Mouse (Mus musculus) cerebellum, postnatal 25 days (tissue): ENCODE results near the gene Rtp4.

Experiments used
- DNase-seq, 2 experiments: peaks; one replicate each; pipeline ENCODE4 v3.0.0; 2021; ENCODE audit warnings: mixed read lengths in 2 of 2

The Rtp4 gene

DNA sequence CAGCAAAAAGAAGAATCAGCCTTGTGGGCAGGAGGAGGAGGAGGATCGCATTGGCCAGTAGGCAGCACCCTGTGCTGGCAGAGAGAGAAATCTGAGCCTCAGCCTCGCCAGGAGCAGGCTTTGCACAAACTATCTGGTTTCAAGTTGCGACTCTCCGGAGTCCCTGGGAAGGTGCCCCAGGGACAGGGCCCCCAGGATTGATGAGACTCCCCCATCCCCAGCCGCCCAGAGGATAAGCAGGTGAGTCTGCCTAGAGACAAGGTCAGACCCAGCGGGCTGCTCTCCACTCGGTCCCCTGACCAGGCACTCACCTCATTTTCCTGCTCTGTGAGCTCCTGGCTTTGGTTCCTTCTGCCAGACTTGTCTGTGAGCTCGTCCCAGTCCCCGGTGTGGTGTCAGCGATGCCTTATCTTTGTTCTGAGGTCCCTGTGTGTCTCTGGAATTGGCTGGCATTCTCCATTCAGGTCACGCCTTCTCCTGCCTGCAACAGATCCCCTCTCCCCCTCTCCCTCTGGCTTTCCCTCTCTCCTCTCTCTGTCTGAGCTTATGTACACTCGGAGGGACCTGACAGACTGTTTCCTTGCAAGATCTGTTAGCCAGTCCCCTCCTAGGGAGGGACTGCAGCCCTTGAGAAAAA lies at the start of gene Rtp4, which contains the start of gene Masp1:
Gene Rtp4 (plus strand): TSS at position 57 of the 637 bp plus-strand sequence.
Gene Masp1 (minus strand): TSS at position 581 of the 637 bp plus-strand sequence.
- DNase-seq, result peak; percentile 39 to 44

- DNase-seq, result no peak
These were observed 48.5 kb upstream of the Rtp4 start for GRCm38 (mm10) chr16:23471551-23471950.

DNA sequence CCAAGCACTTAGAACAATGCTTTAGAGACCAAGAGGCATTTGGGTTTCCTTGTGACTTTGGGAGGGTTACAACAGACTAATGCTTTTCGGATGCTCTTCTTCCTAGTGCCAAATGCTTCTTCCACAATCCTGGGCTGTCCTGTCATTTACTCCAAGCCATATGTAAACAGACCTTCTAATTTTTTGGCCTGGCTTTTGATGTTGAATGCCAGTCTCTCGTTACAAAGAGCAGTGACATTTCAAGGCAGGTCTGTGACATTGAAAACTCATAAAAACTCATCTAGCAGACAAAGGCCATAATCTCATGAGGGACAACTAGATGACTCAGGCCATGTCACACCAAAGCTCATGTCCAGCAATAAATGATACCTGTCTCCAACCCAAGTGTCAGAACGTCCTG lies 48.0 kb upstream of the Rtp4 start:
- DNase-seq, result no peak

DNA sequence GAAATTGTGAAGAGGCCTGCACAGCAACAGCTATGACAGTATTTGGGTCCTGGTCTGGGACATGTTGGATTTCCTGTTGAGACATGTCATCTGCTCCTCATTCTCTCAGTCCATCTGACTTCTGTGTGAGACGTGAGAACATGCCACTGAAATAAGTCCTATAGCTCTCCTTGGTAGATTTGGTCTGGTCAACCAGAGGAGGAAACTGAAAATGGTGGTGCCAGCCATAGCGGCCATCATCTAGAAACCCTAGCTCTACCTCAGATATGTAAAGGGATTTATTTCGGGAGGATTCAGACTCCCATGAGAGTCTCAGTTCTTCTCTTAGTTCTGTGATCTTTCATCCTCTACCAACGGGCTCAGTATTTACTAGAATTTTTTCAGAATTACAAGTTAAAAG lies 44.4 kb upstream of the Rtp4 start:
- no peak for DNase-seq

- DNase-seq, result no peak
These were observed 43.5 kb upstream of the Rtp4 start for GRCm38 (mm10) chr16:23476598-23476997.

GRCm38 (mm10) chr16:23479872-23480603 lies 40.1 kb upstream of the Rtp4 start:
- DNase-seq, result no peak

- DNase-seq, result no peak
These were observed 37.9 kb upstream of the Rtp4 start for GRCm38 (mm10) chr16:23482218-23482617.

DNA sequence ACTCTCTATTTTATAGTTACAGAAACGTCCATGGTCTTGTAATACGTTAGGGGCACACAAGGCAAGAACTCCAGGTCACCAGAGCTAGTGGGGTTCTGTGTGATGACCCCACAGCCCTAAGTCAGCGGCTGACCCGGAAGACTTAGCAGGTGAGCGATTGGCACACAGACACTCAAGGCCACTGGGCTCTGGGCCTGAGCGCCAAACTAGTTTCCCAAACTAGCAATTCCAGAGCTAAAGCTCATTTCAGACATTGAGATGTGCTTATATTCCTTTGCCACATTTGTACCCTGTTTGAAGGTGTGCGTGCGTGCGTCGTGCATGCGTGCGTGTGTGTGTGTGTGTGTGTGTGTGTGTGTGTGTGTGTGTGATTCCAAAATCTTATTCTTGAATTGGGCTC lies 37.2 kb upstream of the Rtp4 start:
- DNase-seq, result no peak

DNA sequence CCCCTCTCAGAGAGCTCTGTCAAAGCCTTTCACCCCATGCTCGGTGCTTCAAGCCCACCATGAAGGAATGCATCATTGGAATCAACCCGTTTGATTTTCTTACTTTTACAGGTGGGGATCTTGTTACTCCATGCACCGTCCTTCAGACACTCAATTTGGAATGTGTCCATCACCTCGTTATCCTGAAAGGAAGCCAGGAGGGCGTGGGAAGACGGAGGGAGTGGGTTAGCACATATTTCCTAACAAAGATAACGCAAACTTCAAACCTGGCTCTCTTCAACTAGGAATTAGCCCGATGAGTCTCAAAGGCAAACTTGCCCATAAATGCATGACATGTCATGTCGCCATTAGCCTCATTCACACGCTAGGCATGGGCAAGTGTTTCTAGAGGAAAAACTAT lies 36.8 kb upstream of the Rtp4 start:
- DNase-seq, result no peak

GRCm38 (mm10) chr16:23492783-23493182 lies 27.3 kb upstream of the Rtp4 start:
- DNase-seq, result no peak

DNA sequence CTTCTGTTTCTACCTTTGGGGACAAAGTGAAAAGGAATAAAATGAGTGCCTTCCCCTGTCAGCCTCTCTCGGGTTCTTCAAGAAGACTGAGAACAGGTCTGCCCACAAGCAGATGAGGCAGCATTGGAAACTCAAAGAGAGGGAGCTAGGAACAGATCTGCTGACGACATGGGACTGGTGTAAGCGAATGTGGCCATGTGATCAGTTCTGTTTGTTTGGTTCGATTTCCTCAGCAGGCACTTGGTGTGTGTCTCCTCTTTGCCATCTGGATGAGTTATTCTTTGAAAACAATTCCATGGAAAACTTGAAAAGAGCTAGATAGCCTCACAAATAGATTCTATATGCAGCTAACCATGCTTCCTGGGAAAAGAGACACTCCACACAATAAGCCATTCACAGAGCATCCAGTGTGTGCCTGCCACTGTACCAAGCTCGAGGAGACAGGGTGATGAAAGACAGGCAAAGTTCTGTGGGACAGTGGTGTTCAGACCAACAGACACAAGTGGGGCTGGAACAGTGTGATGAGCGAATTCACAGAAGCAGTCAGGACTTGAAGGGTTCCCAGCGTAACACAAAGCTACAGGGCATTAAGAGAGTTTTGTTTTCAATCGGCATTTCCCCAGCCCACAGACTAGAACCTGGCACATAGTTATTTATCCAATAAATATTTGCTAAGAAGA lies 23.7 kb upstream of the Rtp4 start:
- DNase-seq, result no peak

DNA sequence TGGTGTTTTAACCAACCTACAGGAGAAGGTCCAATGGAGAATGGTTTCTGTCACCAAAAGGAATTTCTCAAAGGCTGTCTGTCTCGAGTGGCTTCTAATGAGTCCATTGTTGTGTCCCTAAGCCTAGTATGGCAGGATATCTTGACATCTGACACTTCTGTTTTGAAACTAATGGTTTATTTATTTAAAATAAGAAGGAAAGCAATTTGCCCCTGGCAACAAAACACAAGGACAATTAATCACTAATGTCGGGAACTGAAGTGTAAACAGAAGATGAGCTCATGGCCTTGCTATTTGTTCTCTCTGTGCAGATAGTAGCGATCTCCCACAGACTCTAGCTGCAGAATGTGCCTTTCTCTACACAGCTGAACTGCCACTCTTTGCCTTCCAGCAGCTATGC lies 22.7 kb upstream of the Rtp4 start:
- DNase-seq, result no peak

DNA sequence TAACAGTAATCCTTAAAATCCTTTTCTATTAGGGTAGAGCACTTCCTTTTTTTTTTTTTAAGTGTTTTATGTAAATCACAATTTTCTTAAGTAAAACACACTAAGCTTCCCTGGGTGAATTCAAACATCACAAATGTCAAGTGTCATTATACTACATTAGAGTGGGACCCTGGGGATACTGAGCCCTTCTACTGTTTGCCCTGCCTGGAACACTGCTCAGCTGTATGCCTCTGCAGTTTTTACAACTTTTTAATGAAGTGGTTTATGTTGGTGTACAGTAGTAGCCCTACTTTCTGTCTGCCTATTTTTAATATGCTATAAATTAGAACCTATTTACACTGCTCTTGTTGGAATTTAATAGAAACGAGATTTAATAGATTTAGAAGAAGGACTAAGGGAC lies 22.2 kb upstream of the Rtp4 start:
- DNase-seq, result no peak

DNA sequence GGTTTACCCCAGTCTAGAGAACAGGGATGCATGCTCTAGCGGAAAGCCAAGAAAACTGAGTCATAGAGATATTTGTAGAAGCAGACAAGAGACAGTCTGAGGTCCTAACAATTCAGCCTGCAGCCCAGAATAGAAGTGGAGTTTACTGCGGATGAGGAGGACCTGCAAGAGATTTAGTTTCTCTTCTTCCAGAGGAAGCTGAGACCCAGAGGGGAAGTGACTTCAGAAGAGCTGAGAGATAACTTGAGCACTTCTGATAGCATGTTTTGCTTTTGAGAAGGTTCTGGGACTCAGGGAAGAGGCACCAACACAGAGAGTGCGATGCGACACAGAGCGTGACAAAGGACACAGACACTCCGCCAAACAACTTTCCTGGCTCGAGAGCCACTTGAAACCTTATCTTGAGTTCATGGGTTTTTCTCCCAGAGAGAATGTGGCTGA lies 21.4 kb upstream of the Rtp4 start:
- no peak for DNase-seq

- DNase-seq, result no peak
These were observed 19.5 kb upstream of the Rtp4 start for GRCm38 (mm10) chr16:23500558-23500957.

GRCm38 (mm10) chr16:23501288-23501687 lies 18.8 kb upstream of the Rtp4 start:
- no peak for DNase-seq

- DNase-seq, result no peak
These were observed 17.6 kb upstream of the Rtp4 start for GRCm38 (mm10) chr16:23502478-23502877.

- no peak for DNase-seq
These were observed 16.7 kb upstream of the Rtp4 start for GRCm38 (mm10) chr16:23503351-23503750.

GRCm38 (mm10) chr16:23504320-23504744 lies 15.8 kb upstream of the Rtp4 start:
- DNase-seq, result no peak

GRCm38 (mm10) chr16:23505904-23506687 lies 14.0 kb upstream of the Rtp4 start:
- DNase-seq, result no peak

DNA sequence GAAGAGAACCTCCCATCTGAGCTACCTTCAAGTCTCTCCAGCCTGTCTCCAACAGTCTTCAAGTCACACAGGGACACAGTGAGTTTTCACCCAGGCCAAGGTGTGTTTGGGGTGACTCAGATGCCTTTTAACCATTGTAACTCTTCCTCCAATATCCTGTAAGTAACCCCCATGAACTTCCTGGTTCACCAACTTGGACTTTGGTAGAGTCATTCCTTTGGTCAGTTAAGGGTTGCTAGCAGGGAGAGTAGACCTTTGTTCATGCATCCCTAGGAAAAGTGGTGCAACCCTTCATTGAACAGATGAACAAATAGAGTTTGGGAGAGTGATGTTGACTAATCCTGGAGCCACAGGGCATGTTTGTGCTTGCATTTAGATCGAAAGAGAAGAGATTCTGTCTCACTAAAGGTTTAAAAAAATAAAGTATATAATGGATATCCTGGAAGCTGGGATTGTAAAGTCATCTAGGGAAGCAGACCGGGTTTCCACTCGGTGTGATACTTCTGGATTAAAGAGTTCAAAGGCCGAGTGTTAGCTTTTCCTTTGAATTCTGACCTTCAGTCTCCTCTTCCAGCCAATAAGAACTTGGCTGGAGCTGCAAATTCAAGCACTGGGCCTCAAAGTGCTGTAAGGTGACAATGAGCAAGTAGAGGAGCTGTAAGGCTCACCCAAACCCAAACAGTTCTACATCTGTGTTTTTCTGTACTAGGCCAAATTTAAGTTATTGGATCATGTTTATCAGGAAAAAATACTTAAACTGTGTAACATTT lies 8.7 kb upstream of the Rtp4 start:
- no peak for DNase-seq

DNA sequence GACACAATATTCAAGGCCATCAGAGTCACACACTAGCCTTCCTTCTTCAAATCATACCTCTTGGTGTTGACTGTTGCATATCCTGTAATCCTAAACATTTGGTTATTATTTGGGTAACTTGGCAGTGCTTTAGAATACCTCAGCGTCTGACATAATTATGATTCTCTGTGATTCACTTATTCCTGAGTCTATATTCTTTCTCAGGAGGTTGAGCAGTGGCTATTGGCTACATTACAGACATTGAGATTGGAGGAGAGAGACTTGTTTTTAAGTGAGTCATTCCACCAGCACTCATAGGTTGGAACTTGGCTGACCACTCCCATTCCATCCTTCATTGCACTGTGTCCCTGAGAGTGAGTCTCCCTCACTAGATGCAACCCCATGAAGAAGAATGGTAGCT lies 6.7 kb upstream of the Rtp4 start:
- DNase-seq, result no peak
